Mouse (Mus musculus): ENCODE measurements at regions not wholly inside any gene's neighbourhood (a gene's known extent, or its start where the extent isn't known, plus 50 kb on each side); places are given as distances from the start of the nearest gene placed in this dataset.

GRCm38 (mm10) chr8:34546815-34547214 is 435.3 kb upstream of the Gm10131 start:
- no peak for DNase-seq (ENCODE audit: low spot score in 2 of 2)
- no peak for TF ChIP-seq CTCF (conservative IDR thresholded peaks at IDR 0.05)
- no peak overlapping the region for H3K27ac ChIP-seq
- H3K4me3 ChIP-seq, result no peak overlapping the region

GRCm38 (mm10) chr8:34542361-34543038 is 431.0 kb upstream of the Gm10131 start:
- H3K27ac ChIP-seq, result no peak overlapping the region
- TF ChIP-seq CTCF (conservative IDR thresholded peaks at IDR 0.05), result no peak
- DNase-seq (ENCODE audit: low spot score in 2 of 2), result no peak
- no peak overlapping the region for H3K4me3 ChIP-seq

- no peak for TF ChIP-seq CTCF (conservative IDR thresholded peaks at IDR 0.05)
- no peak for DNase-seq (ENCODE audit: low spot score in 2 of 2)
- Histone ChIP-seq H3K27ac (no peak overlapping the region), H3K4me3 (no peak overlapping the region)
Observed at GRCm38 (mm10) chr8:34539232-34539631, 427.7 kb upstream of the Gm10131 start.

- DNase-seq (ENCODE audit: low spot score in 2 of 2), result no peak
- Histone ChIP-seq H3K27ac (no peak overlapping the region), H3K4me3 (no peak overlapping the region)
- no peak for TF ChIP-seq CTCF (conservative IDR thresholded peaks at IDR 0.05)
Observed at GRCm38 (mm10) chr8:34535434-34535833, 423.9 kb upstream of the Gm10131 start.

DNA sequence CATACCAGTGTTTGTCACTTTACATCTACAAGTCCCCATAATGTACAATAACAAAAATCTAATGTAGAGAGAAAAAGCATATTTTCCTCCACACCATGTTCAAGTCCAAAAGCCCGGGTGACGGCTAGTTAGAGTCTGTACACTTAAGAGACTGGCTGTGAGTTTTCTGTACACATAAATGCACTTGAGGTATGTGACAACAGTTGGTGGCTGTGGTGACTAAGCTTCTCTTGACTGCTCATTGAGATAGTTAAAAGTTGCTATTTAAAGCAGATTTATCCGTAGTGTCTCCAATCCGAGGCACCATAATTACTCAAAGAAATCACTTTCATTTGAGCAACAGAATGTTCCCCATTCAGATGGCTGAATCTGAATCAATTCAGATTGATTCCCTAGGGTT is 421.9 kb upstream of the Gm10131 start:
- Histone ChIP-seq H3K4me3 (no peak overlapping the region), H3K27ac (no peak overlapping the region)
- no peak for DNase-seq (ENCODE audit: low spot score in 2 of 2)
- no peak for TF ChIP-seq CTCF (conservative IDR thresholded peaks at IDR 0.05)

DNA sequence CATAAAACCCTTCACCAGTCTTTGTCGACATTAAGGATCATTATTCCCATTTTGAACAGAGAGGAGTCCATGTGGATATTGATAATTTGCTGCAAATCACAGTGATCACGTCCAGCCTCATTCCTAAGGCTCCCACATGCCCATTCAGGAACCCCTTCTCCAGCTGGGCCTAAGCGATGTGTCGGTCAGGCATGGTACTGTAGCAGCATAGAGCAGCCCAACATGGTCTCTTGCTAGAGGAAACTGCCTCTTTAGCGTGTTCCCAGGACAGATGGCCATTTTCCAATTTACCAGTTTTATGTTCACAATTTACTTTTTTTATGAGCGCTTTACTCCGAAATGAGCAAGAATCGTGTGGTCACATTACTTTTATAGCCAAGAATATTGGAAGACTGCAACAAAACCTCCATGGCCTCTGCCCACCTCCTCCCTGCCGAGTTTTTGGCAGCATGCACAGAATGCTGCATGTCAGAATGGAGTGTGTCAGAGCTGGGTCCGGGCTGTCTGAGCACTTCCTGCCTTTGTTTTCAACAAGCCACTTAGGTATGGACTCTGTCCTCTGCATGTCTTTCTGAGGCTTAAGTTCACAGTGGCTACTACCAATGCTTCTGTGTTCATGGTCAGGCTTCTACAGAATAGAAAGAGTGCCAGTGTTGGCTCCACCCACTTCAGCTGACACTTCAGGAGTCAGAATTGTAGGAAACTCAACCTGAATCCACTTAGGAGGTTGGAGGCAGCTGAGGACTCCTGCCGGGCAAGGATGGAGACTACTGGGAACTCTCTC is 419.6 kb upstream of the Gm10131 start:
- no peak for DNase-seq (ENCODE audit: low spot score in 2 of 2)
- Histone ChIP-seq H3K27ac (no peak overlapping the region), H3K4me3 (no peak overlapping the region)
- no peak for TF ChIP-seq CTCF (conservative IDR thresholded peaks at IDR 0.05)

DNA sequence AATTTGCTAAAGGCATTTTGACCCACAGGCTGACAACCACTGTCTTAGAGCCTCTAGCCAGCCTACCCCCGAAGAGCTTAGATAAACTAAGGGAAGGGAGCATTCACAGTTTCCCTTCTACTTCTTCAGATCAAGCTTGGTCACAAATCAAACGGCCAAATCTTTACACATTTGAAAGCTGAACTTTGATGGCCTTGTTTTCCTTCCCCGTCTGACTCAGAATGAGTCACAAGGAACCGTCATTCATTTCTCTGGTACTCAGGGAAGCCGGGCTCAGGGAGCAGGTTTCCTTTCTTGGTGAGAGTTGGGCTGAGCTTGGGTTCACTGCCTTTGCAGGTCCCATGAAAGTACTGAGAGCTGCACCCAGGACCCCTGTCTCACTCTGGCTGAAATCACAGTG is 418.5 kb upstream of the Gm10131 start:
- TF ChIP-seq CTCF (conservative IDR thresholded peaks at IDR 0.05), result no peak
- no peak for DNase-seq (ENCODE audit: low spot score in 2 of 2)
- no peak overlapping the region for H3K27ac ChIP-seq
- H3K4me3 ChIP-seq, result no peak overlapping the region

DNA sequence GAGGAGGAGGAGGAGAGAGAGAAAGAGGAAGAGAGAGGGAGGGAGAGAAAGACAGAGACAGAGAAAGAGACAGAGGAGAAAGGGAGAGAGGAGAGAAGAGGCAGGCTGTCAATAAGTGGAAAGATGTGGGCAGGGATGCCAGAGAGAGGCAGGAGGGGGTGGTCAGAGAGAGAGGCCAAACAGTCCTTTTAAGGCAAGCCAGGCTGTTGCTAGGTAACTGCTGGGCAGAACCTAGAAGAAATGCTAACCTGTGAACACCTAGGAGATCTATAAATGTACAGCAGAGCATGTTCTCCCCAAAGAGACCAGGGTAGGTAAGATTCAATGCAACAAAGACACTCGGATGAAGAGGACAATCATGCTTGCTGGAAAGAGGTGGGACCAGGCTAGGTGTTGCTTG is 417.9 kb upstream of the Gm10131 start:
- no peak overlapping the region for H3K27ac ChIP-seq
- no peak overlapping the region for H3K4me3 ChIP-seq
- DNase-seq (ENCODE audit: low spot score in 2 of 2), result no peak
- TF ChIP-seq CTCF (conservative IDR thresholded peaks at IDR 0.05), result no peak

GRCm38 (mm10) chr8:34528213-34528612 is 416.7 kb upstream of the Gm10131 start:
- DNase-seq (ENCODE audit: low spot score in 2 of 2), result no peak
- TF ChIP-seq CTCF (conservative IDR thresholded peaks at IDR 0.05), result no peak

DNA sequence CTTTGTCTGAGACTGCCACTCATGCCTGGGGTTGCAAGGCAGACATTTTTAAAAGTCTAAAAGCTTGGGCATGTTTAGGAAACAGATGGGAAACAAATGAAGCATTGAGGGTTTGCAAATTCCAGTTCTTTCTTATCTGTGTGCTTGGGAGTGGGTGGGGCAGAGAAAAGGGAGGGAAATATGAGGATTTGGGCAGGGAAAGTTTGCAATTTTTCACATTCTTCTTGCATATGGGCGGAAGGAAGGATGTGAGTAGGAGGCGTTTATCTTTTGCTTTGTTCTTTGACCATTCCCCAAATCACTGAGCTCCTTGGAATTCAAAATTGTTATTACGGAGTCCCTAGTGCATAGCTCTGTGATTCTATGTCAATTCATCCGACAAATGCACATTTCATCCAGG is 413.7 kb upstream of the Gm10131 start:
- peak in 1 of 2 experiments; percentile 13 for DNase-seq (ENCODE audit: low spot score in 2 of 2)
- TF ChIP-seq CTCF (conservative IDR thresholded peaks at IDR 0.05), result no peak
- Histone ChIP-seq H3K27ac (no peak overlapping the region), H3K4me3 (no peak overlapping the region)

More at GRCm38 (mm10) chr8:34528213-34528612, 416.7 kb upstream of the Gm10131 start:
- Histone ChIP-seq H3K27ac (no peak overlapping the region), H3K4me3 (no peak overlapping the region)

- no peak overlapping the region for H3K4me3 ChIP-seq
- no peak overlapping the region for H3K27ac ChIP-seq
- DNase-seq (ENCODE audit: low spot score in 2 of 2), result no peak
- TF ChIP-seq CTCF (conservative IDR thresholded peaks at IDR 0.05), result no peak
Observed at GRCm38 (mm10) chr8:34523849-34524248, 412.3 kb upstream of the Gm10131 start.

DNA sequence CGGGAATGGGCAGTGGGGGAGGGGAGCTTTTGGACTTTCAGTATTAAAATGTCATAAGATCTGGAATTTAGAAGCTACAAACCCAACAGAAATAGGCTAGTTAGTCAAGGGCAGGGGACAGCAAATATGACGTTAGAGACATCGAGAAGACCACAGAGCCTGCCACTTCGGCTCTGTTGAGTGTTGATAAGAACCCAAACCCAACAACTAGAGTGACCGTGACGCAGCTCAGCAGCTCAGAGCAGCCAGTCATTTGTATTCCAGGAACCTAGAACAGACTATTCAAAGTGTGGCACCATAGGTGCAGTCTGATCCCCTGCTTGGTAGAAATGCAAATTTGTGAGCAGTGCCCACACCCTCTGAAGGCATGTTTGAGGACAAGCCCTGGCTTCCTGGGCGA is 409.8 kb upstream of the Gm10131 start:
- DNase-seq (ENCODE audit: low spot score in 2 of 2), result no peak
- no peak overlapping the region for H3K27ac ChIP-seq
- H3K4me3 ChIP-seq, result no peak overlapping the region
- no peak for TF ChIP-seq CTCF (conservative IDR thresholded peaks at IDR 0.05)

DNA sequence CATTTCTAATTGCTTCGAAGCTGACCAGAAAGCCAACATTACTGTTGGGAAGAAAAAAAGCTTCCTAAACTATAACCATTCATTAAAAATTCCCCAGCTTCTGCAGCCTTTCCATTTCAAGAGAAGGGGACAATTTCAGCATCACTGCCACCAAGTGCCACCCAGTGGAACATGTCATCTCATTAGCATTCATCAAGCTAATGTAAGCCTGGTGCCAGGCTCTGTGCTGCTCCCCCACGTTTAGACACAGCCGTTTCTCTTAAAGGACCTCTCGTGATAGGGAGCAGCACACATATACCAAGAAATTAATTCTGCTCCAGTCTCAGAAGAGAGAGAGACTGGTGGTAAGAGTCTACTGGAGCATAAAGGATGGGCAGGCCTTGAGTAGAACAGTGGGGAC is 409.1 kb upstream of the Gm10131 start:
- no peak for DNase-seq (ENCODE audit: low spot score in 2 of 2)
- peak; percentile 65 for TF ChIP-seq CTCF (conservative IDR thresholded peaks at IDR 0.05)
- no peak overlapping the region for H3K4me3 ChIP-seq
- H3K27ac ChIP-seq, result no peak overlapping the region
